Mouse (Mus musculus) right cerebral cortex, postnatal 25 days (tissue): Measurements from ENCODE around the gene Cwc15.
"Not testable (repeated sequence)": the region's sequence is repeated elsewhere in the genome, so short reads cannot be mapped to it uniquely, and the experiment has no call there.

Source experiments
- DNase-seq: peaks from one replicate; pipeline ENCODE4 v3.0.0; 2022

The Cwc15 gene

GRCm38 (mm10) chr9:14500023-14500915, at the start of gene Cwc15, which contains the start of gene Kdm4d:
Gene Cwc15 (plus strand): TSS chr9:14500617.
Gene Kdm4d (minus strand): TSS chr9:14500482.
- peak; percentile 95 for DNase-seq

GRCm38 (mm10) chr9:14451120-14451519, 49.3 kb upstream of the Cwc15 start:
- not testable (repeated sequence) for DNase-seq

GRCm38 (mm10) chr9:14456320-14456719, 44.1 kb upstream of the Cwc15 start:
- no peak for DNase-seq

- DNase-seq, result not testable (repeated sequence)
Measured at GRCm38 (mm10) chr9:14462536-14462935, 37.9 kb upstream of the Cwc15 start.

- not testable (repeated sequence) for DNase-seq
Measured at GRCm38 (mm10) chr9:14463668-14464067, 36.7 kb upstream of the Cwc15 start.

- DNase-seq, result no peak
Measured at GRCm38 (mm10) chr9:14498896-14499705, 1.3 kb upstream of the Cwc15 start.

- DNase-seq, result no peak
Measured at GRCm38 (mm10) chr9:14500916-14501424, 553 bp downstream of the Cwc15 start.

- peak; percentile 23 for DNase-seq
Measured at GRCm38 (mm10) chr9:14512633-14513445, 12.4 kb downstream of the Cwc15 start.

- DNase-seq, result no peak
Measured at GRCm38 (mm10) chr9:14517296-14517695, 16.9 kb downstream of the Cwc15 start.

GRCm38 (mm10) chr9:14518105-14518504, 17.7 kb downstream of the Cwc15 start:
- DNase-seq, result no peak

- no peak for DNase-seq
Measured at GRCm38 (mm10) chr9:14520971-14521670, 20.7 kb downstream of the Cwc15 start.

- DNase-seq, result no peak
Measured at GRCm38 (mm10) chr9:14521695-14522094, 21.3 kb downstream of the Cwc15 start.

GRCm38 (mm10) chr9:14523408-14524043, 23.1 kb downstream of the Cwc15 start:
- peak; percentile 78 for DNase-seq

GRCm38 (mm10) chr9:14530004-14530403, 29.6 kb downstream of the Cwc15 start:
- DNase-seq, result no peak

- no peak for DNase-seq
Measured at GRCm38 (mm10) chr9:14532283-14532682, 31.9 kb downstream of the Cwc15 start.

GRCm38 (mm10) chr9:14533659-14534058, 33.2 kb downstream of the Cwc15 start:
- DNase-seq, result no peak

- no peak for DNase-seq
Measured at GRCm38 (mm10) chr9:14534833-14535456, 34.5 kb downstream of the Cwc15 start.

GRCm38 (mm10) chr9:14544034-14544757, 43.8 kb downstream of the Cwc15 start:
- no peak for DNase-seq

GRCm38 (mm10) chr9:14547584-14548365, 47.4 kb downstream of the Cwc15 start:
- no peak for DNase-seq
